Mouse (Mus musculus) intestine, postnatal 0 days (tissue): ENCODE results near the gene Max. TPM values are rescaled to one million over a fixed set of nuclear protein-coding genes. Genes with fewer than 3 reads are reported as not detected.
A peak's percentile ranks its signal among the peaks of the same experiment; 100 is the strongest.

Experiments used
- ATAC-seq: fragments of 200-750 bp; cut with Nextera tagmentation; 2 replicates; pipeline ENCODE4 v1.8.0; 2017; ENCODE audit warnings: mild to moderate bottlenecking, moderate TSS enrichment, moderate library complexity
- H3K27ac ChIP-seq: fragments of 300-500 bp; sonication (generic); 2 replicates; pipeline ENCODE4 v1.5.1; 2014; ENCODE audit warnings: mild to moderate bottlenecking, low read depth, low read length, moderate library complexity
- H3K27me3 ChIP-seq: fragments of 300-500 bp; sonication (generic); replicated peaks from 2 replicates; pipeline ENCODE4 v1.6.1; 2014; ENCODE audit warnings: low read length, mixed read lengths; ENCODE audit not compliant: control insufficient read depth, insufficient read depth
- H3K36me3 ChIP-seq: fragments of 300-500 bp; sonication (generic); 2 replicates; pipeline ENCODE4 v1.6.1; 2014; ENCODE audit warnings: mild to moderate bottlenecking, moderate library complexity; ENCODE audit not compliant: control insufficient read depth, insufficient read depth
- H3K4me1 ChIP-seq: fragments of 300-500 bp; sonication (generic); replicated peaks from 2 replicates; pipeline ENCODE4 v1.6.1; 2014; ENCODE audit warnings: antibody characterized with exemption, low read length, mixed read lengths; ENCODE audit not compliant: control insufficient read depth, insufficient read depth
- H3K4me2 ChIP-seq: fragments of 300-500 bp; sonication (generic); replicated peaks from 2 replicates; pipeline ENCODE4 v1.6.1; 2014; ENCODE audit warnings: low read depth, mild to moderate bottlenecking, moderate library complexity
- H3K4me3 ChIP-seq: fragments of 300-500 bp; sonication (generic); 2 replicates; pipeline ENCODE4 v1.5.1; 2014; ENCODE audit warnings: low read depth, low read length
- H3K9ac ChIP-seq: fragments of 300-500 bp; sonication (generic); 2 replicates; pipeline ENCODE4 v1.6.1; 2014; ENCODE audit warnings: mild to moderate bottlenecking, low read depth, low read length
- H3K9me3 ChIP-seq: fragments of 300-500 bp; sonication (generic); 2 replicates; pipeline ENCODE4 v1.6.1; 2016; ENCODE audit warnings: mixed run types; ENCODE audit not compliant: control insufficient read depth
- CTCF ChIP-seq: sonication (generic); IDR thresholded peaks from 2 replicates; pipeline ENCODE4 v1.5.1; 2016; ENCODE audit warnings: low read depth, mild to moderate bottlenecking, control low read depth, antibody characterized with exemption, moderate library complexity
- WGBS: fragments of 180-500 bp; shearing (Covaris S2); extraction: QIAGEN DNeasy Blood & Tissue Kit; methylation state at CpG from one replicate; pipeline ENCODE4 v1.1.7; 2014; 5-methylcytosine and 5-hydroxymethylcytosine counted together
- polyA plus RNA-seq: library from polyadenylated mRNA; unstranded; fragments of >200 nt; fragmentation: Nextera tagmentation; extraction: Ambion mirVana; gene quantifications from 2 replicates; pipeline ENCODE4 v1.2.1, GENCODE M21; 2015

Max gene
- polyA plus RNA-seq, 1 experiment from 2014 or later = 24.7 TPM

GRCm38 (mm10) chr12:76936211-76936610, 25.8 kb downstream of the Max start:
- Histone ChIP-seq H3K4me3 (no peak overlapping the region), H3K9ac (no peak overlapping the region), H3K4me2 (no peak overlapping the region), H3K27me3 (no peaks in the 10 kb centered on the region), H3K4me1 (no peaks in the 10 kb centered on the region), H3K9me3 (no peaks in the 10 kb centered on the region), H3K36me3 (peaks cover 59% of the 10 kb centered on the region), H3K27ac (no peak overlapping the region)
- TF ChIP-seq CTCF = no peak
- 93% methylated on average over 10 of the region's 10 CpGs for WGBS
- ATAC-seq = no peak

- no peaks in the 10 kb centered on the region for H3K27me3 ChIP-seq
- WGBS = 88% methylated on average over 3 of the region's 3 CpGs
- H3K4me1 ChIP-seq = no peaks in the 10 kb centered on the region
- no peak overlapping the region for H3K9ac ChIP-seq
- ATAC-seq = no peak
- TF ChIP-seq CTCF = no peak
- no peak overlapping the region for H3K27ac ChIP-seq
- no peaks in the 10 kb centered on the region for H3K9me3 ChIP-seq
- peaks cover 45% of the 10 kb centered on the region for H3K36me3 ChIP-seq
- no peak overlapping the region for H3K4me3 ChIP-seq
- H3K4me2 ChIP-seq = no peak overlapping the region
These were observed 27.6 kb downstream of the Max start for GRCm38 (mm10) chr12:76934438-76934837.

- ATAC-seq = no peak
- Histone ChIP-seq H3K27me3 (no peaks in the 10 kb centered on the region), H3K4me2 (no peak overlapping the region), H3K4me1 (no peaks in the 10 kb centered on the region), H3K4me3 (no peak overlapping the region), H3K27ac (peak overlapping the region; percentile 54; the same call in 1 of the 2 replicates), H3K9me3 (no peaks in the 10 kb centered on the region), H3K9ac (no peak overlapping the region), H3K36me3 (peaks cover 28% of the 10 kb centered on the region)
- WGBS = 69% methylated on average over 6 of the region's 6 CpGs
- no peak for TF ChIP-seq CTCF
These were observed 29.3 kb downstream of the Max start for GRCm38 (mm10) chr12:76932688-76933060.

- ATAC-seq = no peak
- WGBS = 74% methylated on average over 14 of the region's 14 CpGs
These were observed 30.0 kb downstream of the Max start for GRCm38 (mm10) chr12:76931739-76932687.

GRCm38 (mm10) chr12:76930177-76930576, 31.8 kb downstream of the Max start:
- no peak for ATAC-seq
- Histone ChIP-seq H3K9ac (no peak overlapping the region), H3K27me3 (no peaks in the 10 kb centered on the region), H3K4me3 (no peak overlapping the region), H3K27ac (no peak overlapping the region), H3K4me1 (no peaks in the 10 kb centered on the region), H3K9me3 (no peaks in the 10 kb centered on the region), H3K4me2 (no peak overlapping the region), H3K36me3 (peaks cover 5% of the 10 kb centered on the region; the same call in 1 of the 2 replicates)
- TF ChIP-seq CTCF = no peak
- WGBS = 46% methylated on average over 6 of the region's 6 CpGs

More at GRCm38 (mm10) chr12:76931739-76932687, 30.0 kb downstream of the Max start:
- Histone ChIP-seq H3K4me3 (no peak overlapping the region), H3K4me1 (no peaks in the 10 kb centered on the region), H3K9ac (no peak overlapping the region), H3K9me3 (no peaks in the 10 kb centered on the region), H3K27me3 (no peaks in the 10 kb centered on the region), H3K27ac (peak overlapping the region; percentile 54; the same call in 1 of the 2 replicates), H3K4me2 (no peak overlapping the region), H3K36me3 (peaks cover 22% of the 10 kb centered on the region)
- TF ChIP-seq CTCF = no peak

- TF ChIP-seq CTCF = no peak
- Histone ChIP-seq H3K4me1 (no peaks in the 10 kb centered on the region), H3K27ac (peak overlapping the region; percentile 28; the same call in 1 of the 2 replicates), H3K4me2 (no peak overlapping the region), H3K9me3 (no peaks in the 10 kb centered on the region), H3K36me3 (no peaks in the 10 kb centered on the region; the same call in 1 of the 2 replicates), H3K9ac (no peak overlapping the region), H3K27me3 (no peaks in the 10 kb centered on the region), H3K4me3 (no peak overlapping the region)
- ATAC-seq = peak; percentile 20; the same call in 1 of the 2 replicates
- 63% methylated on average over 10 of the region's 10 CpGs for WGBS
These were observed 34.5 kb downstream of the Max start for GRCm38 (mm10) chr12:76927539-76927938.
